Mouse (Mus musculus) right cerebral cortex, postnatal 14 days (tissue): ENCODE data around the gene Gm10577.

Experiments used
- DNase-seq: peaks from one replicate; pipeline ENCODE4 v3.0.0; 2022

Gene Gm10577

GRCm38 (mm10) chr4:100994442-100995255, 25.8 kb downstream of the Gm10577 start:
- DNase-seq, result no peak

- DNase-seq, result no peak
Measured at GRCm38 (mm10) chr4:100992086-100992485, 28.4 kb downstream of the Gm10577 start.

GRCm38 (mm10) chr4:100990996-100991395, 29.5 kb downstream of the Gm10577 start:
- no peak for DNase-seq

- no peak for DNase-seq
Measured at GRCm38 (mm10) chr4:100988231-100988799, 32.2 kb downstream of the Gm10577 start.

- no peak for DNase-seq
Measured at GRCm38 (mm10) chr4:100987187-100987586, 33.3 kb downstream of the Gm10577 start.

- no peak for DNase-seq
Measured at GRCm38 (mm10) chr4:100977522-100977921, 43.0 kb downstream of the Gm10577 start.

- no peak for DNase-seq
Measured at GRCm38 (mm10) chr4:100974455-100975035, 46.0 kb downstream of the Gm10577 start.

GRCm38 (mm10) chr4:100973641-100974454, 46.6 kb downstream of the Gm10577 start:
- no peak for DNase-seq
